ENCODE assay signal across 1 mouse cellular context in the genomic region with DNA sequence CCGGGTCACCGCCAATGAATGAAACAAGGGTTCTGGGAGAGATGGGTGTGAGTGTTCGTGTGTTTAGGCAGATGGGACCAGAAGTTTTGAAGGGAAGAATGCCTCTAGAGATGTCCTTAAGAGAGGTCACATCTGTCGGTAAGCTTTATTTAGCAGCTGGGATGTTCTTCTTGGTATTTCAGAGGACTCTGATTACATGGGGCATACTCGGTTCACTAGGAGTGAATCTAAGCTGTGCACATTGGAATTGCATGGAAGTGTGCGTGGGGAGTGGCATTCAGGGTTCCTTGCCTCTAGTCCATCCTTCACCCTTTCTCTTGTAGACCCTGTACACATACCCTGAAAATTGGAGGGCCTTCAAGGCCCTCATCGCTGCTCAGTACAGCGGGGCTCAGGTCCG.
A peak's percentile ranks its signal among the peaks of the same experiment; 100 is the strongest.
TF ChIP-seq lines count a peak whose summit lies in the region.

No protein-coding gene starts in this region.

TF ChIP-seq in CH12.LX, 34 proteins besides CTCF, POLR2A, EP300 and RAD21 (continued from another document):
- TF ChIP-seq ZC3H11A (IDR thresholded peaks at IDR 0.05; ENCODE audit: low read depth, low read length) = no peak
- TF ChIP-seq MYC (IDR thresholded peaks at IDR 0.05; ENCODE audit: low read depth, low read length) = peak; percentile 66; the same call in 1 of the 2 replicates
TF ChIP-seq in CH12.LX: peak in this region for 2.
